ENCODE assay signal across 18 mouse cellular contexts in the genomic region with DNA sequence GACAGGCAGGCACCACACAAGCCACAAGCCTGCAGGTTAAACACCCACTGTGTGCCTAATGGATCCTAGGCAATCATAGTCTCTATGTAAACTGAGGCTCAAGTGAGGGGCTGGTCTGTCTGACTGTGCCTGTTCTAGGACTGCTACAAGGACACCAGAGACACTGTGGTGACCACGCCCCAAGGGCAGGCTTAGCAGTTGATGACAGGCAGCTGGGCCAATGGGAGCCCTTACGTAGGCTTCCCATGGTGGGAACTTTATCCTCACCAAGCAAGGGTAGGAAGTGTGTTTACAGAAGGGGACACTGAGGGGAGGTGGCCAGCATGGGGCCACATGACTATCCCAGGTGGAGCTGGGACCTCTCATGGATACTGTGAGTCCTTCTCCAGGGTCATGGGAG. TPM values are rescaled to one million over a fixed set of nuclear protein-coding genes. Genes with fewer than 3 reads are reported as not detected.
A peak's percentile ranks its signal among the peaks of the same experiment; 100 is the strongest.
DNase-seq lines count a peak whose midpoint lies in the region; ATAC-seq and TF ChIP-seq lines count a peak whose summit lies in the region.
"Had no signal": no experiment of that assay in that cellular context is flagged by ENCODE, and none has a peak within 500 bp of the region (broad histone marks: within the 10 kb centered on the region; RNA-seq: fewer than 3 reads in every experiment).

No protein-coding gene starts in this region.

- H3K79me2 ChIP-seq in heart, adult 2 months (replicated peaks; ENCODE audit: control insufficient read depth, insufficient read depth, low read length) = 0 out of 2 replicates have a peak, but pooled peaks cover 1% of the 10 kb centered on the region

- H3K4me1 ChIP-seq in heart, adult 2 months (ENCODE audit: control insufficient read depth, insufficient read depth, low read length) = peaks cover 32% of the 10 kb centered on the region
- peaks cover 61% of the 10 kb centered on the region for H3K4me1 ChIP-seq in midbrain, embryonic 10.5 days
- H3K4me1 ChIP-seq in midbrain, embryonic 14.5 days (ENCODE audit: control insufficient read depth, insufficient read depth, low read length) = peaks cover 3% of the 10 kb centered on the region; the same call in 1 of the 2 replicates
- H3K4me1 ChIP-seq in heart, embryonic 16.5 days (ENCODE audit: control insufficient read depth, insufficient read depth, low read length) = peaks cover 16% of the 10 kb centered on the region

- no peak overlapping the region for H3K4me3 ChIP-seq in heart, adult 2 months
- no peak overlapping the region for H3K4me3 ChIP-seq in midbrain, embryonic 10.5 days
- H3K4me3 ChIP-seq in midbrain, embryonic 14.5 days (replicated peaks; ENCODE audit: low read depth, low read length) = no peak overlapping the region
- no peak overlapping the region for H3K4me3 ChIP-seq in heart, embryonic 16.5 days (ENCODE audit: low read length)
- H3K4me3 ChIP-seq: layer of hippocampus, adult 2 months had no signal

- H3K9me3 ChIP-seq in midbrain, embryonic 10.5 days (replicated peaks) = no peaks in the 10 kb centered on the region
- H3K9me3 ChIP-seq in midbrain, embryonic 14.5 days (ENCODE audit: control insufficient read depth, low read length) = no peaks in the 10 kb centered on the region
- peaks cover 9% of the 10 kb centered on the region for H3K9me3 ChIP-seq in heart, embryonic 16.5 days (replicated peaks; ENCODE audit: control insufficient read depth, low read length)

- intact Hi-C loops in heart, adult 2 months (cut with DNase I) = no loop called here
- intact Hi-C loops in heart, postnatal 25 days (cut with DNase I) = no loop called here

- no peaks in the 10 kb centered on the region for H3K27me3 ChIP-seq in heart, adult 2 months (ENCODE audit: control insufficient read depth, insufficient read depth, low read length)
- peaks cover 40% of the 10 kb centered on the region for H3K27me3 ChIP-seq in midbrain, embryonic 10.5 days (ENCODE audit: low read depth, poor library complexity, severe bottlenecking)
- H3K27me3 ChIP-seq in midbrain, embryonic 14.5 days (ENCODE audit: control insufficient read depth, insufficient read depth, low read length) = peaks cover 12% of the 10 kb centered on the region
- H3K27me3 ChIP-seq in heart, embryonic 16.5 days (ENCODE audit: control insufficient read depth, insufficient read depth, low read length) = no peaks in the 10 kb centered on the region

- no peak for TF ChIP-seq POLR2A in heart, adult 2 months (IDR thresholded peaks at IDR 0.05; ENCODE audit: insufficient read depth, low read depth, low read length)

- no peak overlapping the region for H3K4me2 ChIP-seq in midbrain, embryonic 14.5 days (ENCODE audit: low read length)
- peak overlapping the region; percentile 13; the same call in 1 of the 2 replicates for H3K4me2 ChIP-seq in heart, embryonic 16.5 days (ENCODE audit: low read depth, low read length)
- H3K4me2 ChIP-seq: liver, embryonic 11.5 days had no signal

- no peak overlapping the region for H3K9ac ChIP-seq in heart, adult 2 months (ENCODE audit: low read depth, low read length)
- H3K9ac ChIP-seq in midbrain, embryonic 14.5 days (replicated peaks; ENCODE audit: low read length) = no peak overlapping the region
- H3K9ac ChIP-seq in heart, embryonic 16.5 days (ENCODE audit: low read length) = no peak overlapping the region; the same call in 1 of the 2 replicates

- no peak for TF ChIP-seq CTCF in heart, adult 2 months (IDR thresholded peaks at IDR 0.05)

- WGBS in heart, adult 2 months = 85% methylated on average over 2 of the region's 2 CpGs
- 76% methylated on average over 2 of the region's 2 CpGs for WGBS in midbrain, embryonic 10.5 days
- 80% methylated on average over 2 of the region's 2 CpGs for WGBS in midbrain, embryonic 14.5 days
- WGBS in heart, embryonic 16.5 days = 93% methylated on average over 2 of the region's 2 CpGs

- H3K27ac ChIP-seq in heart, adult 2 months = peak overlapping the region; percentile 70
- 0 out of 2 replicates have a peak overlapping the region, but pooled peaks have one; percentile 39 for H3K27ac ChIP-seq in midbrain, embryonic 10.5 days (replicated peaks)
- no peak overlapping the region for H3K27ac ChIP-seq in midbrain, embryonic 14.5 days (replicated peaks; ENCODE audit: low read depth, low read length)
- H3K27ac ChIP-seq in heart, embryonic 16.5 days (ENCODE audit: low read length) = peak overlapping the region; percentile 90
- H3K27ac ChIP-seq: layer of hippocampus, adult 2 months had no signal

- ATAC-seq in midbrain, embryonic 14.5 days (ENCODE audit: low FRiP score, low TSS enrichment) = no peak
- ATAC-seq in heart, embryonic 16.5 days (replicated peaks; ENCODE audit: extremely low read depth, insufficient read depth, low FRiP score) = no peak
- ATAC-seq: forebrain, embryonic 16.5 days; hindbrain, embryonic 16.5 days had no signal

- TF ChIP-seq EP300 in heart, adult 2 months (IDR thresholded peaks at IDR 0.05; ENCODE audit: insufficient read depth, low read depth, low read length) = no peak

- DNase-seq in heart, adult 2 months = no peak
- DNase-seq in heart, postnatal 25 days (ENCODE audit: low spot score) = no peak
- DNase-seq in midbrain, embryonic 10.5 days (ENCODE audit: low spot score) = no peak
- DNase-seq in midbrain, embryonic 14.5 days = no peak
- DNase-seq in adrenal gland, adult 8-10 months = peak; percentile 44
- no peak for DNase-seq in frontal cortex, postnatal 25 days (ENCODE audit: low spot score in 2 of 2)
- no peak for DNase-seq in c-Kit-positive CD71-positive TER-119-positive erythroid progenitor cells, embryonic 14.5 days (ENCODE audit: low spot score)
- DNase-seq: cerebellum, adult 11-12 months; kidney, adult 18-20 months; right cerebral cortex, postnatal 25 days; thymus, adult 2 months had no signal

- H3K36me3 ChIP-seq in heart, adult 2 months (ENCODE audit: control insufficient read depth, insufficient read depth, low read length) = no peaks in the 10 kb centered on the region; the same call in 1 of the 2 replicates
- H3K36me3 ChIP-seq in midbrain, embryonic 10.5 days = no peaks in the 10 kb centered on the region
- no peaks in the 10 kb centered on the region for H3K36me3 ChIP-seq in midbrain, embryonic 14.5 days (ENCODE audit: control insufficient read depth, insufficient read depth, low read length)
- no peaks in the 10 kb centered on the region for H3K36me3 ChIP-seq in heart, embryonic 16.5 days (ENCODE audit: control insufficient read depth, insufficient read depth)

RNA-seq across cellular contexts. Expression of a gene that starts 4.4 kb away (rescaled TPM):
- total RNA-seq in heart, adult 2 months (2021) = 10 to 100 TPM; 58.8 to 90.6 TPM
- polyA plus RNA-seq in heart, adult 2 months (2012; rRNA removed) = 79.9 and 102 TPM in 2 replicates
- 10 to 100 TPM; 79.7 to 91.8 TPM for total RNA-seq in heart, postnatal 25 days (2021)
- 18.1 and 18.9 TPM in 2 replicates for polyA plus RNA-seq in midbrain, embryonic 10.5 days (2016; fragmentation: Nextera tagmentation; extraction: Ambion mirVana)
- polyA plus RNA-seq in midbrain, embryonic 14.5 days (2014; fragmentation: Nextera tagmentation; extraction: Ambion mirVana) = 3.9 and 9.0 TPM in 2 replicates
- 100 to 1,000 TPM; 176 to 243 (median 208) TPM for total RNA-seq in adrenal gland, adult 8-10 months (2022)
- polyA plus RNA-seq in heart, embryonic 16.5 days (2015; fragmentation: Nextera tagmentation; extraction: Ambion mirVana) = 46.0 and 49.6 TPM in 2 replicates

RNA-seq across cellular contexts. Expression of a gene that starts 54.5 kb away (rescaled TPM):
- not detected for total RNA-seq in heart, adult 2 months (2021)
- polyA plus RNA-seq in heart, adult 2 months (2012; rRNA removed) = not detected in 2 replicates
- total RNA-seq in heart, postnatal 25 days (2021) = not detected
- polyA plus RNA-seq in midbrain, embryonic 10.5 days (2016; fragmentation: Nextera tagmentation; extraction: Ambion mirVana) = not detected in 2 replicates
- not detected in 2 replicates for polyA plus RNA-seq in midbrain, embryonic 14.5 days (2014; fragmentation: Nextera tagmentation; extraction: Ambion mirVana)
- total RNA-seq in adrenal gland, adult 8-10 months (2022) = under 1 TPM in 1 of 4 experiments, not detected in 3; 0.40 TPM
- polyA plus RNA-seq in heart, embryonic 16.5 days (2015; fragmentation: Nextera tagmentation; extraction: Ambion mirVana) = not detected in 2 replicates
- total RNA-seq: gastrocnemius, postnatal 4 days; layer of hippocampus, adult 2 months had no signal
- polyA plus RNA-seq: forebrain, embryonic 16.5 days; hindbrain, embryonic 16.5 days; liver, embryonic 11.5 days; lung, embryonic 16.5 days had no signal
